In genomic region chr6:137573897-137574296, GRCm38 (mm10) we compare ENCODE assay signal across 24 mouse cellular contexts.
DNase-seq lines count a peak whose midpoint lies in the region.
"Had no signal": no experiment of that assay in that cellular context is flagged by ENCODE, and none has a peak within 500 bp of the region (broad histone marks: within the 10 kb centered on the region; RNA-seq: fewer than 3 reads in every experiment).

No protein-coding gene starts in this region.

- WGBS in heart, embryonic 10.5 days: 61% methylated on average over 7 of the region's 7 CpGs

- no peaks in the 10 kb centered on the region for H3K9me3 ChIP-seq in heart, embryonic 10.5 days
- H3K9me3 ChIP-seq: embryonic facial prominence, embryonic 10.5 days; embryonic facial prominence, embryonic 13.5 days; forebrain, embryonic 12.5 days; forebrain, embryonic 15.5 days; hindbrain, embryonic 10.5 days; hindbrain, embryonic 13.5 days; intestine, embryonic 15.5 days had no signal

- intact Hi-C loops in heart, postnatal 14 days (cut with DNase I): loop anchor here (5.0 kb wide), 1 partner anchor 73 kb away; no protein-coding TSS in a partner anchor

- H3K36me3 ChIP-seq in heart, embryonic 10.5 days: no peaks in the 10 kb centered on the region
- H3K36me3 ChIP-seq: embryonic facial prominence, embryonic 10.5 days; embryonic facial prominence, embryonic 13.5 days; forebrain, embryonic 12.5 days; forebrain, embryonic 15.5 days; hindbrain, embryonic 10.5 days; hindbrain, embryonic 13.5 days; intestine, embryonic 15.5 days had no signal

- no peak overlapping the region for H3K4me3 ChIP-seq in heart, embryonic 10.5 days
- H3K4me3 ChIP-seq: embryonic facial prominence, embryonic 10.5 days; embryonic facial prominence, embryonic 13.5 days; erythroblast, embryonic 14.5 days; forebrain, embryonic 12.5 days; forebrain, embryonic 15.5 days; gastrocnemius, adult 2 months; hindbrain, embryonic 10.5 days; hindbrain, embryonic 13.5 days; intestine, embryonic 15.5 days had no signal

- peak; percentile 17 for DNase-seq in adrenal gland, adult 2 months
- DNase-seq in adrenal gland, postnatal 25 days: no peak
- DNase-seq in heart, embryonic 10.5 days (ENCODE audit: low spot score): no peak
- DNase-seq in heart, postnatal 14 days: no peak
- peak; percentile 61 for DNase-seq in testis, postnatal 10 days (ENCODE audit: low spot score)
- DNase-seq in retina, postnatal 1 day: no peak
- DNase-seq: adrenal gland, postnatal 10 days; cerebellum, adult 11-12 months; cerebellum, adult 8-10 months; cerebellum, postnatal 10 days; cerebellum, postnatal 36 days; embryo, embryonic 11 days; gastrocnemius, adult 2 months; gastrocnemius, postnatal 14 days; heart, adult 18-20 months; heart, postnatal 36 days had no signal

- peak overlapping the region; percentile 42; the same call in 1 of the 2 replicates for H3K27ac ChIP-seq in heart, embryonic 10.5 days
- H3K27ac ChIP-seq: embryonic facial prominence, embryonic 10.5 days; embryonic facial prominence, embryonic 13.5 days; forebrain, embryonic 12.5 days; forebrain, embryonic 15.5 days; gastrocnemius, adult 2 months; hindbrain, embryonic 10.5 days; hindbrain, embryonic 13.5 days; intestine, embryonic 15.5 days had no signal

- H3K27me3 ChIP-seq in heart, embryonic 10.5 days (ENCODE audit: insufficient read depth, poor library complexity, severe bottlenecking): no peaks in the 10 kb centered on the region
- H3K27me3 ChIP-seq: embryonic facial prominence, embryonic 13.5 days; forebrain, embryonic 12.5 days; forebrain, embryonic 15.5 days; hindbrain, embryonic 13.5 days; intestine, embryonic 15.5 days had no signal

- H3K4me1 ChIP-seq in heart, embryonic 10.5 days: peaks cover 11% of the 10 kb centered on the region
- H3K4me1 ChIP-seq: forebrain, embryonic 12.5 days; forebrain, embryonic 15.5 days had no signal

Comparison
In these comparisons a context has a peak if more than half of its experiments do, and no peak if none do; other contexts are left out.
1. DNase-seq: peak in adrenal gland, adult 2 months (single experiment) and testis, postnatal 10 days (single experiment); none in adrenal gland, postnatal 25 days (single experiment), heart, embryonic 10.5 days (single experiment), heart, postnatal 14 days (0 of 2) and retina, postnatal 1 day (single experiment).